Mouse (Mus musculus): ENCODE data around the gene Bcl9.

DNA sequence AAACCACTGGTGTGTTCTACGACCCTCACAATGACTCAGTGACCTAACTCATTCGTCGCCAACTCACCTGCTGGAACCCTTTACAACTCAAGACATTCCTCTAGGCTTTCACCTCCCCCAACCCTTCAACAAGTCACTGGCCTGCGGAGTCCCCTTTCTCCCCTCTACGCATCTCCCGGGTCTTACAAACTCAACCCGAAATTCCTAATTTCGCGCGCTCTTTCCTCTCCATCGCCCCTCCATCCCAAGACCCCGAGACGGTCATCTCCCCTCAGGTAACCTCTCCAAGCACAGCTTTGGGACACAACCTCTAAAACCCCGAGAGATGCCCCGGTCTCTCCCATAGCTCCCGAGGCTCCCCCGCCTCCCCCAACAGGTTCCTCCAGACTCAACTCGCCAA is 71.0 kb downstream of the Bcl9 start:
- no peak for TF ChIP-seq NRF1 (IDR thresholded peaks at IDR 0.05; ENCODE audit: low read depth, low read length)
- no peak for TF ChIP-seq CTCF (conservative IDR thresholded peaks at IDR 0.05 in 1 of 2, IDR thresholded peaks at IDR 0.05 in 1 of 2; ENCODE audit: low read depth in 2 of 2, low read length in 2 of 2)
- no peak for TF ChIP-seq MAX (IDR thresholded peaks at IDR 0.05; ENCODE audit: low read length)
- no peak for TF ChIP-seq MEF2A (IDR thresholded peaks at IDR 0.05; ENCODE audit: borderline replicate concordance, low read depth, low read length)
- TF ChIP-seq EP300 (IDR thresholded peaks at IDR 0.05; ENCODE audit: low read length) = no peak
- TF ChIP-seq ZMIZ1 (IDR thresholded peaks at IDR 0.05; ENCODE audit: low read depth, low read length) = no peak
- TF ChIP-seq POLR2AphosphoS2 (IDR thresholded peaks at IDR 0.05; ENCODE audit: low read depth, low read length) = no peak
- no peak for TF ChIP-seq POLR2A (IDR thresholded peaks at IDR 0.05; ENCODE audit: low read depth, low read length)
- TF ChIP-seq MXI1 (IDR thresholded peaks at IDR 0.05; ENCODE audit: low read depth, low read length) = no peak
- TF ChIP-seq KAT2A (IDR thresholded peaks at IDR 0.05; ENCODE audit: insufficient replicate concordance, low read length) = no peak

Measured in CH12.LX (cell line).